Mouse (Mus musculus) small intestine, adult 2 months (tissue): ENCODE data around the gene Cblb.

ENCODE experiments used
- CTCF ChIP-seq: fragments of 200-500 bp; IDR thresholded peaks from 2 replicates; pipeline ENCODE4 v1.5.1; 2012; ENCODE audit warnings: low read depth, mild to moderate bottlenecking, control low read depth, inconsistent platforms, low read length, moderate library complexity, mixed read lengths; ENCODE audit not compliant: insufficient replicate concordance, insufficient read length; ENCODE audit errors: extremely low read depth
- POLR2A ChIP-seq: fragments of 200-500 bp; IDR thresholded peaks from 2 replicates; pipeline ENCODE4 v1.6.1; 2012; ENCODE audit warnings: low read depth, mild to moderate bottlenecking, control low read depth, inconsistent platforms, low read length, moderate library complexity

DNA sequence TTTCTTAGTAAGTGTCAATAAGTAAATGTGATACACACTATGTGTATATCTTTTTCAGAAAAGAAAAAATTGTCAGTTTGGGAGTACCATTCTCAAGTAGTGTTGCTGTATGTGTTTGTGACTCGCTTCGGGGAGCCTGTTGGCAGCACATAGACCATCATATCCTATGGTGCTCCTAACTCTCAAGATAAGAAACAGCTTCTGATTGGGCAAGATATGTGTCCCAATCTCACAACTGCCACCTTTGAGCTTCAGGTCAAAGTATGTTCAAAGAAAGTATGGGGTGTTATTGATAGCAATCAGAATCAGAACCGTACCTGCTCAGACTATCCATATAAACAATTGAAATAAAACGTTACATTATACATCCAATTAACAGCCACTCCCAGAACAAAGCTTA, 219.9 kb downstream of the Cblb start:
- TF ChIP-seq CTCF, result no peak
- no peak for TF ChIP-seq POLR2A
